Mouse (Mus musculus) G1E (cell line): ENCODE measurements at regions not wholly inside any gene's neighbourhood (a gene's known extent, or its start where the extent isn't known, plus 50 kb on each side); places are given as distances from the start of the nearest gene placed in this dataset.

Experiments used
- CTCF ChIP-seq: IDR thresholded peaks from 2 replicates; pipeline ENCODE4 v1.5.1; 2012; ENCODE audit warnings: low read depth, low read length, inconsistent platforms, mixed read lengths
- GATA1 ChIP-seq: IDR thresholded peaks from 2 replicates; pipeline ENCODE4 v1.6.1; 2012; ENCODE audit warnings: borderline replicate concordance, low read length, inconsistent platforms, mixed read lengths
- POLR2AphosphoS5 ChIP-seq: IDR thresholded peaks from 2 replicates; pipeline ENCODE4 v1.6.1; 2012; ENCODE audit warnings: low read depth, low read length, inconsistent platforms; ENCODE audit not compliant: insufficient replicate concordance
- TAL1 ChIP-seq: conservative IDR thresholded peaks from 2 replicates; pipeline ENCODE4 v1.6.1; 2012; ENCODE audit warnings: low read depth, low read length, inconsistent platforms, mixed read lengths

GRCm38 (mm10) chr16:30691964-30692363, 92.4 kb downstream of the Fam43a start:
- TF ChIP-seq CTCF (no peak), TAL1 (no peak), GATA1 (no peak), POLR2AphosphoS5 (no peak)
